Mouse (Mus musculus): ENCODE measurements around the gene Gm28047. TPM values are rescaled to one million over a fixed set of nuclear protein-coding genes. Genes with fewer than 3 reads are reported as not detected.

Gene Gm28047
- total RNA-seq, 2 experiments from 2014 or later: 1.6 TPM; not detected in 1

DNA sequence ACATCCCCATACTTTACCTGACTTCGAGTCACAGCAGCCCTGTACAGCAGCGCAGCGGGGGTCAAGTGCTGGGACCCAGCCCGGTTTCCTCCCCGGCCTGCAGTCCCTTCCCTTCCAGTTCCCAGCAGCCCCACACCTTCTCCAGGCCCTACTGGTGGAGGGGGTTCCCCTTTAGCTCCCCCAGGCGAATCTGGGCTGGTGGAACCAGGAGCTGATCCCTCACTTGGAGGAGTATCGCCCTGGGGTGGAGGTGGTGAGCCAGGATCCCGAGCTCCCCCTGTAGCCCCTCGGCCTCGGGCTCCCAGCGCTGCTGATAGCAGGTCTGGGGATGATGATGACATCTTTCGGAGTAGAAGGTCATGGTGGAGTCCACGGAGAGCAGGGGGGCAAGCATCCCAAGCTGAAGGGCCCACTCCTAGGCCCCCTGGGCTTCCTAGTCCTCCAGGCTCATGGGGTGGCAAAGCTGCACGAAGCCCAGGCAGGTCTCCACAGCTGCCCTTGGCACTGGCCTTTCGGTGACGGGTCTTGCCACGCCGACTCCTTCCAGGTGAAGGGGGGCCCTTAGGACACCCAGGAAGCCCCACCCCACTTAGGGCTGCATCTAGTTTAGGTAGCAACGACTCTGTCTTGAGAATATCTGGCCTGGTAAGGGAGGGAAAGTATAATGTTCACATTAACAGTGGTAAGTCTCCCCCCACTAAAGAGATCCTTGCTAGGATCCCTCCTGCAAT is 123.6 kb downstream of the Gm28047 start:
- no peak for DNase-seq (ENCODE audit: low spot score in 2 of 2)

DNA sequence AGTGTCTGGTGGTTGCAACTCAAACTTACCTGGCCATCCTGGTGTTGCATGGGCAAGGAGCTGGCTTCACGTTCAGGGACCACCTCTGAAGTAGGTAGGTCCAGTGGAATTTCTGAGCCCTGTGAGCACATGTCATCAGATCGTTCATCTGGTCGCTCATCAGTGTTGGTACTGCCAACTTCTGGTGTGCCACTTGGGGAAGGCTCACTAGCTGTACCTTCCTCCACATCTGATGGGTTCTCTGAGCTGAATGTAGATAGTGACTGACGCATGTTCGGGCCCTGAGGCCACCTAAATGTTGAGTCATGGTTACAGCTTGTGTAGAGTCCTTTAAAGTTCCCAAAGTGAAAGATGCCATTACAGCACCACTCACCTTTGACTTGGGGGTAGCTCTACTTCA is 124.4 kb downstream of the Gm28047 start:
- DNase-seq (ENCODE audit: low spot score in 2 of 2): no peak

DNA sequence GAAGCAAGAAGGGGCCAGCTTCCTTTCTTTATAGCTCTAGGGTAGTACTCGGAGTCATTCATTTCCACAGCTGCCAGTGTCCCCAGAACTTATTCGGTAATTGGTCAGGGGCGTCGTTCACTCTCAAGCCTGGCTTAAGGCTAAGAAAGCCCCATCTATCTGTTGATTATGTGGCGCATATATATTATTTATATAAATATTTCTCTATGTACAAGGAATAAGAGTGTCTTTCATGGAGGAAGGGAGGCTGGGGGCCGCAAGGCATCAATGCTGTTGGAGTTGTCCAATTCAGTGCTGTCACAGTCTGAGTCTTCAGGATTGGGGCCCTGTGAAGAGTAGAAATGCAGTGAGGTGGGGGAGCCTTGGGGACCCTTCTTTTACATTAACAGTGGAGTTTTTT is 125.0 kb downstream of the Gm28047 start:
- no peak for DNase-seq (ENCODE audit: low spot score in 2 of 2)

DNA sequence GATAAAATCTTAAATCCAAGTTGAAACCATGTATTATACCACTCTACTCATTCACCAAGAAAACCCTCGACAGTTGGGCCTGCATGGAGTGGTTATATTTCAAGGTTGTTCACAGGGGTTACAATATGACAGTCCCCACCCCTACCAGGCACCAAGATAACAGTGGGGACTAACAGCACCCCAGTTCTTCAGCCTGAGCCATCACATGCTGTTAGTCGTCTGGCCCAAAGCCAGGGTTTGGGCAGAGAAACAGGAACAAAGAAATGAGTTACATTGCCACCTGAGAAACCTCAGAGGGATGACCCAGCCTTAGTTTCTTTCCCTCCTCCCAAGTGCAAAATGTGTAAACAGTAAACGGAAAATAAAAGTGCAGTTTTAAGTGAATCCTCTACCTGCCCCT is 125.5 kb downstream of the Gm28047 start:
- DNase-seq (ENCODE audit: low spot score in 2 of 2): no peak

DNA sequence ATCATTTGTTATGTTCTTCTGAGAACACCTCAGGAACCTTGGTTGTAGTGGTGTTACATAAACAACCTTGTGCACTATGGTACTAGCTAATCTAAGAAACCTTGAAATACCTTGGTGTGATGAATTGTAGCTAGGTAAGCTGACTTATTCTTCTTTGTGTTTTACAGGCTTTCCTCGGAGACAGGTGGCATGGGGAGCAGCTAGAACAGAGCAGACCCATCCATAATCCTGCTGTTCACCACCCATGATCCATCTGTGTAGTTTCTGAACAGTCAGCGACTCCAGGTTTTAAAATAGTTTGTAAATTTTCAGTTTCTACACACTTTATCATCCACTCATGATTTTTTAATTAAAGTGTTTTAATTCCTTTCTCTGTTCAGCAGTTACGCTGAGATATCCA is 126.5 kb downstream of the Gm28047 start:
- DNase-seq (ENCODE audit: low spot score in 2 of 2): peak in 1 of 2 experiments; percentile 79

DNA sequence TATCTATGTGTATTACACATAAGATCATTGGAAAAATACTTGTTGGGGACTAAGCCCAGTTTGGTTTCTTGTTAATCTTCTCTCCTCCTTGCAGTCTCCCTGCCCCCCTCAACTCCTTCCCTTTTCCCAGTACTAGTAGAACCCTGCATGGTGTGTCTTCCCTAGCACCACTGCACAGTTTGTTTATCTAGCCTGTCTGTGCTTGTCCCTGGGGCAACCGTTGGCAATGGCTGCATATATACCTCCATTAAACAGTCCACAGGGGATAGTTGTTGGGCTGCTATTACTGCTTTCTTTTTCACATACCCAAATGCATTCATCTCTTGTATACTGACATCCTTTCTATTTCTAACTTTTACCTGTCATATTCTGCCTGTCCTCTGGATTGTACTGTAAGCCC is 137.2 kb downstream of the Gm28047 start:
- no peak for DNase-seq (ENCODE audit: low spot score in 2 of 2)

DNA sequence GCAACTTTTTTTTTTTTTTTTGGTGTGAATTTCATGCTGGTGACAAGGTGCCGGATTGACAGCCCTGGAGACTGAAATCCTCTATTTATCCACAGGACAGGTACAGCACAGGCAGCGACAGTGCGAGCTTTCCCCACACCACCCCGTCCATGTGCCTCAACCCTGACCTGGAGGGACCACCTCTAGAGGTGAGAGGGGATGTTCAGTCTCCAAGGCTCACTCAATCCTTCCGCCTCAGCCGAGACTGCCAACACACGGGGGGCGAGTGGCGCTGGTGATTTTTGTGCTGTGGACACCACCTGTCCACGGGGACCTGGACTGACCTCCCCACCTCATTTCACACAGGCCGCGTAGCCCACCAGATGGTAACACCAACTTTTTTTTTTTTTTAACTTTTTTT is 139.0 kb downstream of the Gm28047 start:
- DNase-seq (ENCODE audit: low spot score in 2 of 2): no peak

DNA sequence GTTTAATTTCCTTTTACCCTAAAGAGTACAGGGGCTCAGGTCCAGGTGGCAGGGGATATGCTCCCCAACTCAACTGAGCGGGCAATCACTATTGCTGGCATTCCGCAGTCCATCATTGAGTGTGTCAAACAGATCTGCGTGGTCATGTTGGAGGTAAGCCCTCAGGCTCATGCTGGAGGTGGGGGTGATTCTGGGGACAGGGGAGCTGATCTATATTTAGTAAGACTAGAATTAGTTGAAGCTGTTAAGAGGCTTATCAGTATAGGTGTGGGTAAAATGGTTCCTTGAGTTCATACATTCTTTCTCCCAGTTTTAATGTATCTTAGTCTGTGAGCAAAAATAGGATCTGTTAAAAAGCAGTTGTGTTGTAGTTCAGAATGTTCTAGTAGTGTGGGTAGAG is 141.7 kb downstream of the Gm28047 start:
- no peak for DNase-seq (ENCODE audit: low spot score in 2 of 2)

DNA sequence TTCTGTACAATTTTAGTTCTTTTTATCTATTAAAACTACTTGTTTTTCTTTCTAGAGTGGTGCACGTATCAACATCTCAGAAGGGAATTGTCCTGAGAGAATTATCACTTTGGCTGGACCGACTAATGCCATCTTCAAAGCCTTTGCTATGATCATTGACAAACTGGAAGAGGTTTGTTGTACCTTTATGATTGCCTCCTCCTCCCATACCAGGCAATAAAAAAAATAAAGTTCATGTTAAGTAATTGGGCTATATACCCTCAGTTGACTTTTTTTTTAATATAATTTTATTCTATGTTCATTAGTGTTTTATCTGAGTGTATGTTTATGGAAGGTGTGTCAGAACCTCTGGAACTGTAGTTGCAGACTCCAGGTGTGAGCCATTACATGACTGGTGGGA is 150.3 kb downstream of the Gm28047 start:
- DNase-seq (ENCODE audit: low spot score in 2 of 2): no peak

Small RNA genes within 50 kb of the gene (microRNA-seq; reads per million reads assigned to microRNA genes)
- 0.20 to 0.25 reads per million in 2 experiments for gene Mir688

Other genes with a start within 250 kb of the Gm28047 start
- 10 to 100 TPM; 25.7 to 26.3 TPM for gene Sp1, start 218.9 kb downstream of the Gm28047 start, total RNA-seq (2021)
- gene Amhr2, start 179.7 kb downstream of the Gm28047 start, total RNA-seq (2021): 1 to 10 TPM; 1.0 to 1.8 TPM
- 10 to 100 TPM; 45.0 to 49.1 TPM for gene Prr13, start 166.0 kb downstream of the Gm28047 start, total RNA-seq (2021)
- gene Pcbp2, start 154.5 kb downstream of the Gm28047 start, total RNA-seq (2021): 100 to 1,000 TPM; 495 to 508 TPM
- gene Gm10337, start 121.3 kb downstream of the Gm28047 start, total RNA-seq (2021): not detected
- gene Map3k12, start 108.0 kb downstream of the Gm28047 start, total RNA-seq (2021): 10 to 100 TPM; 88.1 to 90.2 TPM
- gene Tarbp2, start 106.9 kb downstream of the Gm28047 start, total RNA-seq (2021): 10 to 100 TPM; 27.6 to 27.7 TPM
- 1 to 10 TPM; 2.4 to 2.6 TPM for gene Npff, start 100.1 kb downstream of the Gm28047 start, total RNA-seq (2021)
- gene Atf7, start 397 bp upstream of the Gm28047 start, total RNA-seq (2021): 10 to 100 TPM; 35.7 to 42.6 TPM
- 10 to 100 TPM; 14.5 to 15.6 TPM for gene Atp5g2, start 47.3 kb upstream of the Gm28047 start, total RNA-seq (2021)
- gene Calcoco1, start 97.1 kb upstream of the Gm28047 start, total RNA-seq (2021): 10 to 100 TPM; 86.9 to 92.4 TPM

Measured in layer of hippocampus, adult 18-20 months (tissue).